Mouse (Mus musculus) kidney, adult 2 months (tissue): ENCODE measurements around the gene Gm42674. TPM values are rescaled to one million over a fixed set of nuclear protein-coding genes. Genes with fewer than 3 reads are reported as not detected.

Experiments used
- DNase-seq: peaks from one replicate; pipeline ENCODE4 v3.0.0; 2021
- H3K27ac ChIP-seq: fragments of 200-500 bp; 2 replicates; pipeline ENCODE4 v1.5.1; 2012; ENCODE audit warnings: low read depth, low read length, control low read depth, inconsistent platforms; ENCODE audit not compliant: insufficient read depth
- H3K27me3 ChIP-seq: fragments of 200-500 bp; replicated peaks from 2 replicates; pipeline ENCODE4 v1.6.1; 2012; ENCODE audit warnings: mild to moderate bottlenecking, moderate library complexity, low read length, inconsistent platforms; ENCODE audit not compliant: control insufficient read depth, insufficient read depth
- H3K36me3 ChIP-seq: fragments of 200-500 bp; 2 replicates; pipeline ENCODE4 v1.6.1; 2012; ENCODE audit warnings: mild to moderate bottlenecking, moderate library complexity, low read length, inconsistent platforms; ENCODE audit not compliant: control insufficient read depth, insufficient read depth
- H3K4me1 ChIP-seq: fragments of 200-500 bp; 2 replicates; pipeline ENCODE4 v1.6.1; 2011; ENCODE audit warnings: low read length; ENCODE audit not compliant: control insufficient read depth, insufficient read depth
- H3K4me3 ChIP-seq: fragments of 200-500 bp; 2 replicates; pipeline ENCODE4 v1.5.1; 2011; ENCODE audit warnings: mild to moderate bottlenecking, low read depth, low read length, control low read depth; ENCODE audit not compliant: insufficient read depth
- CTCF ChIP-seq: fragments of 200-500 bp; conservative IDR thresholded peaks from 2 replicates; pipeline ENCODE4 v1.5.1; 2011; ENCODE audit warnings: low read depth, mild to moderate bottlenecking, control low read depth, low read length, moderate library complexity, mixed read lengths; ENCODE audit not compliant: insufficient read depth, insufficient read length
- POLR2A ChIP-seq: fragments of 200-500 bp; IDR thresholded peaks from one replicate; pipeline ENCODE4 v1.6.1; 2011; ENCODE audit warnings: low read depth, low read length, control low read depth
- WGBS: fragments of 180-500 bp; shearing (Covaris S2); methylation state at CpG from one replicate; pipeline ENCODE4 v1.1.7; 2018; 5-methylcytosine and 5-hydroxymethylcytosine counted together
- polyA plus RNA-seq: library from polyadenylated mRNA; depleted of rRNA; stranded (reverse); fragments of >200 nt; gene quantifications from 2 replicates; pipeline ENCODE4 v1.2.3, GENCODE M21; 2012

Gene Gm42674
- polyA plus RNA-seq, 1 experiment = not detected

- TF ChIP-seq POLR2A (no peak), CTCF (no peak)
- Histone ChIP-seq H3K4me1 (no peaks in the 10 kb centered on the region), H3K27me3 (no peaks in the 10 kb centered on the region), H3K27ac (no peak overlapping the region), H3K36me3 (no peaks in the 10 kb centered on the region), H3K4me3 (no peak overlapping the region)
- WGBS = 69% methylated on average over 4 of the region's 4 CpGs
- DNase-seq = no peak
These were observed 3.5 kb upstream of the Gm42674 start for GRCm38 (mm10) chr3:90598212-90598611.

GRCm38 (mm10) chr3:90599401-90599800 is 2.3 kb upstream of the Gm42674 start:
- H3K4me3 ChIP-seq = no peak overlapping the region
- TF ChIP-seq CTCF = no peak
- no peak for TF ChIP-seq POLR2A
- 0 out of 2 replicates have a peak, but pooled peaks cover 3% of the 10 kb centered on the region for H3K4me1 ChIP-seq
- no peaks in the 10 kb centered on the region for H3K36me3 ChIP-seq
- no peaks in the 10 kb centered on the region for H3K27me3 ChIP-seq
- DNase-seq = peak; percentile 54
- WGBS = 71% methylated on average over 3 of the region's 3 CpGs
- no peak overlapping the region for H3K27ac ChIP-seq

GRCm38 (mm10) chr3:90600036-90600435 is 1.7 kb upstream of the Gm42674 start:
- H3K36me3 ChIP-seq = no peaks in the 10 kb centered on the region
- H3K27ac ChIP-seq = no peak overlapping the region
- no peak overlapping the region for H3K4me3 ChIP-seq
- H3K4me1 ChIP-seq = 0 out of 2 replicates have a peak, but pooled peaks cover 3% of the 10 kb centered on the region
- no peaks in the 10 kb centered on the region for H3K27me3 ChIP-seq
- TF ChIP-seq POLR2A = no peak
- TF ChIP-seq CTCF = no peak
- 84% methylated on average over 6 of the region's 6 CpGs for WGBS
- DNase-seq = no peak

GRCm38 (mm10) chr3:90600458-90601195 is 1.1 kb upstream of the Gm42674 start:
- H3K4me1 ChIP-seq = 0 out of 2 replicates have a peak, but pooled peaks cover 3% of the 10 kb centered on the region
- H3K27ac ChIP-seq = no peak overlapping the region
- no peak overlapping the region for H3K4me3 ChIP-seq
- DNase-seq = no peak
- TF ChIP-seq CTCF (no peak), POLR2A (no peak)
- WGBS = 76% methylated on average over 8 of the region's 8 CpGs
- H3K27me3 ChIP-seq = no peaks in the 10 kb centered on the region
- H3K36me3 ChIP-seq = no peaks in the 10 kb centered on the region

DNA sequence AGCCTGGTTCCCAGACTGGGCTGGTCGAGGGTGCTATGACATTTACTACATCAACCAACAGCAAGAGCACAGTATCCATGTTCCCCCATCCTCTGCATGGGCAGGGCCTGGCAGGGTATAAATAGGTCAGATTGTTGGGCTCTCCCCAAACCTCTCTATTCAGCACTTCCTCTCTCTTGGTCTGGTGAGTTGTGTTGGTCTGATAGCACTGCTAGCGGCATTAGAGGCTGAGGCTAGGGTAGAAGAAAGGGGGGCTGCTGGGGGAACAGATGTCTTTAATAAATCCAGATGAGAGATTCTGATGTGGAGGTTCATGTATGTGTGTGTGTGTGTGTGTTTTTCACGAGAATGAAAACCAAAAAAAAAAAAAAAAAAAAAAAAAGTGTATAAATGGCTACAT is 1.9 kb downstream of the Gm42674 start, which contains the start of gene S100a4:
Gene S100a4 (plus strand): TSS at position 149 of the 400 bp plus-strand sequence.
- Histone ChIP-seq H3K4me1 (0 out of 2 replicates have a peak, but pooled peaks cover 3% of the 10 kb centered on the region), H3K36me3 (no peaks in the 10 kb centered on the region), H3K27ac (0 out of 2 replicates have a peak within 1 kb of the TSS, but pooled peaks have one; percentile 33), H3K27me3 (no peaks in the 10 kb centered on the region), H3K4me3 (no peak within 1 kb of the TSS)
- 57% methylated on average over 3 of the region's 3 CpGs for WGBS
- no peak for DNase-seq
- TF ChIP-seq CTCF (no peak), POLR2A (no peak)

- WGBS = 42% methylated on average over 4 of the region's 4 CpGs
- H3K4me1 ChIP-seq = 0 out of 2 replicates have a peak, but pooled peaks cover 3% of the 10 kb centered on the region
These were observed 2.7 kb downstream of the Gm42674 start for GRCm38 (mm10) chr3:90604416-90604815.

GRCm38 (mm10) chr3:90605049-90605448 is 3.3 kb downstream of the Gm42674 start:
- H3K4me3 ChIP-seq = no peak overlapping the region
- H3K4me1 ChIP-seq = 0 out of 2 replicates have a peak, but pooled peaks cover 3% of the 10 kb centered on the region
- no peak for DNase-seq
- H3K27me3 ChIP-seq = no peaks in the 10 kb centered on the region
- no peaks in the 10 kb centered on the region for H3K36me3 ChIP-seq
- TF ChIP-seq CTCF (no peak), POLR2A (no peak)
- H3K27ac ChIP-seq = no peak overlapping the region
- WGBS = 89% methylated on average over 3 of the region's 3 CpGs

More at GRCm38 (mm10) chr3:90604416-90604815, 2.7 kb downstream of the Gm42674 start:
- peak; percentile 77 for DNase-seq
- no peak overlapping the region for H3K4me3 ChIP-seq
- H3K27ac ChIP-seq = 0 out of 2 replicates have a peak overlapping the region, but pooled peaks have one; percentile 33
- TF ChIP-seq POLR2A (no peak), CTCF (no peak)
- H3K36me3 ChIP-seq = no peaks in the 10 kb centered on the region
- no peaks in the 10 kb centered on the region for H3K27me3 ChIP-seq
